Mouse (Mus musculus): ENCODE data around the gene Auts2.

The Auts2 gene

DNA sequence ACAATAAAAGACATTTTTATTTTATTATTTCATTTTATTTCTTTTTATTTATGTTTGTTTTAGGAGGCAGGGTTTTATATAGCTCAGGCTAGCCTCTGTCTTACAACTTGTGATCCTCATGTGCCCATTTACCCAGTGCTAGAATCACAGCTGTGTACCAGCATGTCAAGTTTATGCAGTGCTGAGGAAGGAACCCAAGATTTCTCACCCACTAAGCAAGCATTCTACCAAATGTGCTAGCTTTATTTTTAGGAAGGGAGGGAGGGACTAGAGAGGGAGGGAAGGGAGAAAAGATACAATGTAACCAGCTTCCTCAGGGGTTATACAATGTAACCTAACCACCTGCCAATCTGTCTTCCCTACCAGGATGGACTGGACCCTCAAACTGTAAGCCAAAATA, 1067.9 kb downstream of the Auts2 start:
- DNase-seq (ENCODE audit: low spot score in 2 of 2): no peak

DNA sequence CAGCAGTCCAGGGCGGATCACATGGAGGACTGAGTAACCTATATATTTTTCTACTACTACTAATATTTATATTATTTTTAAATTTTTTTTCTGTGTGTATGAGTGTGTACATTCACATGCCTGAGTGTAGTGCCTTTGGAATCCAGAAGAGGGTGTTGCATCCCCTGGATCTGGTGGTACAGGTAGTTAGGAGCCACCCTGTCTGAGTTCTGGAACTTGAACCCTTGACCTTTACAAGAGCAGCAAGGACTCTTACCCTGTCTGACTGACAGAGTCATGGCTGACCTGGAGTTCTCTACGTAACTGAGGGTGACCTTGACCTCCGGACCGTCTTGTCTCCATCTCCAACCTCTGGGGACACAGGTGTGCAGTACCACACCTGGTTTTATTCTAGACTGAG, 1074.5 kb downstream of the Auts2 start:
- DNase-seq (ENCODE audit: low spot score in 2 of 2): no peak

DNA sequence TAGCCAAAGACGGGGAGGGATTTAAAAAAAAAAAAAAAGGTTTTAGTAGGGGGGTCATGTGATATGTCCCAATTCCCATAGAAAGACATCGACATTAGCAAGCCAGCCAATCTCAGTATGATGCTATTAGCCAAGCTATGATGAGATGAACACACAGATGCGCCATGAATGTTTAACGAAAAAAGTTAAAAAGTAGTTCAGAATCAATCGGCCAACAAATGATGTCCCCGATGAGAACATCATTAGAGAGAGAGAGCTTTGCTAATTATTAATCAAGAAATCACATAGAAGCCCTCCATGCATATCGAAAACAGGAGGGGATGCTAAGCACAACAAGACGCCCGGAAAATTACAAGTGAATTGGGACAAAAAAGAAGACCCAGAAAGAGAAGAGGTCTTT, 1077.0 kb downstream of the Auts2 start:
- no peak for DNase-seq (ENCODE audit: low spot score in 2 of 2)

DNA sequence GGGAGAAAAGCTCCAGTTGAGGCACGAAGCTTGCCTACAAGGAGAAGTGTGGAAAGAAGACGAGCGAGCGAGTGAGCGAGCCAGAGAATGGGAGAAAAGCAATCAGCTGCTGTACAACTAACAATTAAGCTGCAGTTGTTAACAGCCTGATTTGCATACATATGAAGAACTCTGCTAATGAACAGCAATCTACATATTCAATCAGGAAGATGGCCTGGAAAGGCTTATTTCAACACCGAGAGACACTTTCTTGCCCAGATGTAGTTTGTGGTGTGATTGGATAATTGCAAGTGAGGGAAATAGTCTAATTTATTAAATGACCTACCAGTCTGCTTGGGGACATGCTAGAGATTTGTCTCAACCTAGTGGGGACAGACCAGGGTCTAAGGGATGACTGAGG, 1079.7 kb downstream of the Auts2 start:
- DNase-seq (ENCODE audit: low spot score in 2 of 2): no peak

DNA sequence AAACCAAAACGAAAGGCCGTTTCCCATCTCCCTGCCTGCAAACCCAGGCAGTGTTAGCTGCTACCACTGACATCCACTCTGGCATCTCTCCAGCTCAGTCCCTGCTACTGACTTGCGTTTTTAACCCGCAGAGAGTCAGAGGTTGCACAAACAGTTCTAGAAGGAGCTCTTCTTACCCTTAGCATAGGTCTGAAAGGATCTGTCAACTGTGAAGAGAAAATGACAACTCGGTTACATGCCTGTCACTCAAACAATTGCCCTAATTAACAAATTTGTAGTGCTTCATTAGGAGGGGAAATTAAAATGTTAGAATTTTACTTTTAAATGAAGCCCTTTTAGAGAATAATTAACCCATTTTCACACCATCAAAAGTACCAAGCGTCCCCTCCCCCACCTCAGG, 1083.2 kb downstream of the Auts2 start:
- no peak for DNase-seq (ENCODE audit: low spot score in 2 of 2)

DNA sequence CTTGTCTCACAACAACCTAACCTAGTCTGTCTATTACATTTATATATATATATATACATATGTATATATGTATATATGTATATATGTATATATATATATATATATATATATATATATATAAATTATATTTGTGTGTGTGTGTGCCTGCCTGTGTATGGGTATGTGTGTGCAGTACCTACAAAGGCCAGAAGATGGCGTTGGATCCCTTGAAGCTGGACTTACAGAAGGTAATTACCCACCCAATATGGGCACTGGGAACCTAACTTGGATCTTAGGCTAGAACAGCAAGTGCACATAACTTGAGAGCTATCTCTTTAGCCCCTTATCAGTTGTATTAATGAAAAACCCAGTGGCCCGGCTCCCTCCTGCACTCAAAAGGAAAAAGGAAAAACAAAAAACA, 1083.6 kb downstream of the Auts2 start:
- DNase-seq (ENCODE audit: low spot score in 2 of 2): no peak

DNA sequence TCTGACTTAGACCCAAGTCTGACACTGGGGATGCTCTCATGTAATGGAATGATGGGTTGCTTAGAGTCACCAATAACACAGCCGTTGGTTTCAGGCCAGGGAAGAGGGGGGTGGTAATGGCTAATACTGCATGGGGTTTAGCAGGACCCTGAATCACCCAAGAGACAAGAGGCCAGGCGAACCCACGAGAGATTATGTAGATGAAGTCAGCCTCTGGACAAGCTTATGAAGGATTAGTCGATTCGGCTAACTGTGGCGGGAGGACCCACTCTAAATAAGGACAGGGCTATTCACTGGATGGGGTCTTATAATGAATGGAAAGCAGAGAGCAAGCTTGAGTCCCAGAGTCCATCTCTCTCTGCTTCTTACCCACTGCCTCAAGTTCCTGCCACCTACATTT, 1084.4 kb downstream of the Auts2 start:
- DNase-seq (ENCODE audit: low spot score in 2 of 2): no peak

DNA sequence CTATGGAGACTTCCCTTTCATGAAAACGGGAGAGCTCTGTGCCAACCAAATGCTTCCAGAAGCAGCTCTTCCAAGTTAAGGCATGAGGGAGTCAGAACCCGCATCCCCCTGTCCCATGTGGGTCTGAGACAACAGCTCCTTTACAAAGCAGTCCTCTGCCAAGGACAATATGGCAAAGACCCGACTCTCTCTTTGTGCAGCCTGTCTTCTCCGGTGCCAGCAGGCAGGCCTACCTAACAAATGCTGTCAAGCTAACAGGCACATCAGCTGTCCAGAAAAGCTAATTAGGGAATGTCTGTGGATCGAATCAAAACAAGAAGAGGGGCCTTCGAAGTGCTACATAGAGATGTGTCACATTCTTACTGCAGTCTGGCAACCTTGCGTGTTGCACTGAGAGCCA, 1085.1 kb downstream of the Auts2 start:
- DNase-seq (ENCODE audit: low spot score in 2 of 2): no peak

DNA sequence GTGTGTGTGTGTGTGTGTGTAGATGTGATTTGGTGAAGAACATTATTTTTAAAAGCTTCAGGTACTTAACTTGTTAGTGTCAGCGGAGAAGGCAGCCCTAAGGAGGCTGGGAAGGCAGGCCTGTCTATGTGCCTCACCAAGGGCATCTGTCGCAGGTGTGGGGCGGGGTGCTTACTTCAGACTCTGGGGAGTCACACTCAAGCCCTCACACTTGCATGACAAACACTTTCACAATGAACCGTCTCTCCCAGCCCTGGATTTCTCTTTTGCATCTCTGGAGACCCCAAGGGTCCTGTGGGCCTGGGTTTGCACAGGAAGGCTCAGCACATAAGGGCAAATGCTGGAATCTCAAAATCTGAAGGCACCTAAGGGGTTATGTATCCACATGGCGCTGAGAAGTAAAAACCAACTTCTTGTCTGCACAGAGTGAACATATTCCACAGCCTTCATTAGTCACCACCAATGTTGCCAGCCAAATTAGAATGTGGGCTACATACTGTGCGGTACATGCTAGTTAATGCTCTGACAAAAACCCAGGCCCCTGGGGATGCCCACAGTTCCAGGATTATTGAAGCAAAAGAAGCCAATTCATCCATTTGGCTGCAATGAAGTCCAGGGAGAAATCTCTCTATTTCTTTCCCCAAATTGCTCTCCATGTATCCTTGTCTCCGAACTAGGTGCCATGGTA, 1093.8 kb downstream of the Auts2 start:
- DNase-seq (ENCODE audit: low spot score in 2 of 2): no peak

DNA sequence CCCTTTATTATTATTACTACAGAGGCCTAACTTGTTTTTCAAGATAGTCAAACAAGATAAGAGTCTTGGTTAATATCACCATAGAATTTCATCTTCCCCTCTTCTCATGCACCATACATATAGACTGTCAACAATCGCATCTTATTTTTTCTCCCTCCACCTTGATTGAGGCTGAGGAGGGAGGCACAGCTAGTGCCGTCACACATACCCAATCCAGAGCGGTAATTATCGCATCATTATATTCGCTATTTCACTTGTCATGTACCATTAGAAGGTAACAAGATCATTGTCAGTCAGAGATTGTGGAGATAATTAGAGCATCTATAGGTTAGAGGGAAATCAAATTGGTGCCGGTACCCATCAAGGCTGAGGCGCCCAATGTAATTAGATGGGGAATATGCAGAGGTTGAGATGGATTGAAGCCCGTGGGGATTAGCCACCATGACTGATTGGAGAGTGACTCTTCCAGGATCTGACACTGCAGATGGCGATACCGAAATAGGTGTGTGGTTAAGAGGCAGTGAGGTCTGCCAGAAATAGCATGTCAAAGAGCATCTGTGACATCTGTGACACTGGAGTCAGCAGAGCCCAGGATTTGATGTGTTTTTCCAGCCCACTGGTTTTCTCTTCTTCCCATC, 1107.8 kb downstream of the Auts2 start:
- DNase-seq (ENCODE audit: low spot score in 2 of 2): no peak

DNA sequence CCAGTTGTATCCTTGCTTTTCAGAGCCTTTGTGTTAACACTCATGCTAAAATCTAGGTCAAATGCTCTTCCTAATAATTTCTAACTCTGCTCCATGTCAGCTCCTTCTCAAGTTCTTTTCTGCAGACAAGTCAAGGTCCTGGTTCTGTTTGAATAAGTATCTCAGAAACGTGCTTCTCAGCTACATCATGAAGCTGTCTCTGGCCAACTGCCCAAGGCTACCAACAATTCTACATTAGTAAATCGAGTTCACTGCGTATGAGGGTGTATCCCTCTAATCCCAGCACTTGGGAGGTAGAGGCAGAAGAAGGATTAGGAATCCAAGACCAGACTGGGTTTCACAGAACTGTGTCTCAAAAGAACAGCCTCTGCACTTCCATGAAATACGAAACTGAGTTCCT, 1109.9 kb downstream of the Auts2 start:
- no peak for DNase-seq (ENCODE audit: low spot score in 2 of 2)

DNA sequence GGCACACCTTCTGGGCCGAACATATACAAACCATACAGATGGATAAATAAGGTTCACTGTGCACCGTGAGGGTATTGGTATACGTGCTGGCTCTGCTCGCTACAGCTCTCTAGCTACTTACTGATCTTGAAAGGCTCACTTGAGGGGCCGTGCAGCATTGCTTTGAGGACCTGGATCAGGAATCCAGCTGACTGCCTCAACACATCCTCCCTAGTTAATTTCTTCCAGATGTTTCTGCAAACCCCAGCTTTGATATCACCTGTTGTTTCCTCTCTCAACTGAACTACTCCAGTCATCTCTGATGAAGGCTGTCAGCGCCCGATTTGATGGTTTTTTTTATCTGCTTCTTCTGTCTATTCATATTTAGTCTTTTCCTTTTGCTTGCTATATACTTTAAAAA, 1111.2 kb downstream of the Auts2 start:
- DNase-seq (ENCODE audit: low spot score in 2 of 2): no peak

DNA sequence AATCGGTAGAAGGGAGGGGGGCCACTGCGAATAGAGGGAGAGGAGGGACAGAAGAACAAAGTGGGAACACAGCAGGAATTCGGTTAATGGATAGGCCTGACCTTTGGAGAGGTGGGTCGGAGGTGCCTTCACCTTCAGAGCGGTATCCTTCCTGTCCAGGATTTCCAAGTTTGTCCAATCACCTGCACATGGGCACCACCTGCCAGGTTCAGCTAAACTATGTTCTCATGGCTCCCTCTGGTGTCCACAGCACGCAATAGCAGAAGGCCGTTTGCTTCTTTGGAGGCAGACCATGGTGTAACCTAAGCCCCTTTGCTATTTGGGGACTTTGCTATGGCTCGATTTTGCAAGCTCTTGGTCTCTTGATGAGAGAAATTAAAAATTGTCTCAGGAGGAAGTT, 1113.0 kb downstream of the Auts2 start:
- DNase-seq (ENCODE audit: low spot score in 2 of 2): peak; percentile 39 to 48

DNA sequence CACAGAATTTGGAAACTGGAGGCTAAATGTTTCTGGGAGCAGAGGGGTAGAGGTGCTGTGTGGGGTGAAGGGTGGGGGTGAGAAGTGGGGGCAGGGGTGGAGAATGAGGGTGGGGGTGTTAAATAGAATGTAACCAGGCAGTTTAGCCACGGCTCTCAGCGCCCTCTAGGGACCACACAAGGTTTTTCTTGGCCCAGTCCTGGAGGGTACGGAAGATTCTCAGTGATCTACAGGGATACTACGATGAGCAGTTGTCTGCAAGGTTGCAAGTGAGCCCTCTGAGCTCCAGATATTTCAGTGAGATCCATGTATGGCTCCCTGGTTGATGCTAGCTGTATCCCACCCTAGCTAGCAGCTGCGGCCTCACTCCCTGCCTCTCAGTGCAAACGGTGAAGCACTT, 1113.6 kb downstream of the Auts2 start:
- no peak for DNase-seq (ENCODE audit: low spot score in 2 of 2)

DNA sequence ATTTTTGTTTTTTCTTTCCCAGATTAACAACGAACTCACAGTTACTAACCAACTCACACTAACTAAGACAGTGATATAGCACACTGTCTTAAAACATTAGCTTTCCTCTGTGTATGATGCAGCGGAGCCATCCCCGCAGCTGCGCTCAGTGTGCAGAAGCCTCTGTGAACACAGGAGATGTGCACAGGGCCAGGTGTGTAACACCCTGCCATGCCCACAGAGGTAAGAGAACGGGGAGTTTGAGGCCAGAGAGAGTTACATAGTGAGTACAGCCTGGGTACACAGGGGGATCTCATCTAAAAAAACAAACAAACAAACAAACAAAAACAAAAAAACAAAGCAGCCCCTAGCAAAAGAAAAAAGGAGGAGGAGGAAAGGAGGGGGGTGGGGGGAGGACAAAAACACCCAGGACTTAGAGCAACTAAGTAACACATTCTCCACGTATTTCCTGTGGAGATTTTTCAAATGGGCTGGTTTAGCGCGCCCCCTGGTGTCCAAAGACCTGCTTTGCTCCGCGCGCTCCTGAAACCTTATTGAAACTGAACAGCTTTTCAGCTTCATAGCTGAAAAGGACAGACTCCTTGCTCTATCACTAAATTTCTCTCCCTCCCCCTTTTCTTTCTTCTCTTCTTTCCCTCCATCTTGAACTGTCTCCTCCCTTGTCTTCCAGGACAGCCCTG, 1115.3 kb downstream of the Auts2 start:
- peak; percentile 77 to 82 for DNase-seq (ENCODE audit: low spot score in 2 of 2)

DNA sequence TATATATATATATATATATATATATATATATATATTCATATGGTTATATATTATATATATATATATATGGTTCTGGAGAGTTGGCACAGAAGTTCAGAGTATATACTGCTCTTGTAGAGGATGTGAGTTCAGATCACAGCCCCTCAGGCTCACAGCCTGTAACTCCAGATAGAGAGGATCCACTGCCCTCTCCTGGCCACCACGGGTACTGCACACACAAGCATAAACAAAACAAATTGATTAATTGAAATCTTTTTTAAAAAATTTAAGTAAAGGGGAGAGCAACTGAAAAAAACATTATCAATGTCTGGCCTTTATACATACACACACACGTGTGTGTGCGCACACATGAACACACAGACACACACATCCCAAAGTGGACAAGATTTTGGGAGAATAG, 1120.4 kb downstream of the Auts2 start:
- no peak for DNase-seq (ENCODE audit: low spot score in 2 of 2)

DNA sequence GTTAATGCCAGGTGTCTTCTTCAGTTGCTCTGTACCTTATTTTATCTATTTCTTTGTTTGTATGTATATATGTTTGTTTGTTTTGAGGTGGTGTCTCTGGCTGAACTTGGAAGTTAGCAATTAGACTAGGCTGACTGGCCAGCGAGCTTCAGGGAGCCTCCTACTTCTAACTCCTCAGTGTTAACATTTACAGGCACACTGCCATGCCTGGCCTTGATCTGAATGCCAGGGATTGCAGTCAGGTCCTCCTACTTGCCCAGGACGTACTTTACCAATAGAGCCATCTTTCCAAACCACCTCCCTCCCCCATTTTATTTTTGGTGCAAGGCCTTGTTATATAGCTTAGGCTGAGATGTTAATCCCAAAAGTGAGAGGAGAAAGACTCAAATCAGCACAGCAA, 1122.7 kb downstream of the Auts2 start:
- DNase-seq (ENCODE audit: low spot score in 2 of 2): no peak

DNA sequence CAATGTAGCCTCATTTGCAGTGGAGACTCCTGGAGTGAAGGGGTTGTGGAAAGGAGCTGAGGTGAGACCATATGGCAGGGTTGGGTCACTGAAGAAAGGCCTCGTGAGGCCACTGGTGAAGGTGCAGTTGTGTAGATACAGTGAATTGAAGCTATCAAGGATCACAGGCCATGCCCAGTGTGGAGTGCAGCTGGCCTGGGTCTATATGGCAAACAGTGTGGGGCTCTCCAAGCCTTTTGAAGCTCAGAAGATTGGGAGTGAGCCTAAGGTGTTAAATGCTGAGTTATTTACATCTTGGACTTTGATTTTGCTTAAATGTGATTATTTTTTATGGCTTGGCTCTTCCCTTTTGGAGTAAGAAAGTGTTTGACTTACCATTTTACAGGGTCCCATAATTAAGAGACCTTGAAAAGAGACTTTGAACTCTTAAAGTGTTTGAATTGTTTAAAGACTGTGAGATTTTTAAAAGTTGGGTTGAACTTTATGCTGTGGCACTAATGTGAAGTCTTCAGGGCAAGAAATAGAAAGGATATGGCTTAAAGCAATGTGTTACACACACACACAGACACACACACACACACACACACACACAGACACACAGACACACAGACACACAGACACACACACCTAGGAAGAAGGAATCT, 1127.1 kb downstream of the Auts2 start:
- DNase-seq (ENCODE audit: low spot score in 2 of 2): no peak

DNA sequence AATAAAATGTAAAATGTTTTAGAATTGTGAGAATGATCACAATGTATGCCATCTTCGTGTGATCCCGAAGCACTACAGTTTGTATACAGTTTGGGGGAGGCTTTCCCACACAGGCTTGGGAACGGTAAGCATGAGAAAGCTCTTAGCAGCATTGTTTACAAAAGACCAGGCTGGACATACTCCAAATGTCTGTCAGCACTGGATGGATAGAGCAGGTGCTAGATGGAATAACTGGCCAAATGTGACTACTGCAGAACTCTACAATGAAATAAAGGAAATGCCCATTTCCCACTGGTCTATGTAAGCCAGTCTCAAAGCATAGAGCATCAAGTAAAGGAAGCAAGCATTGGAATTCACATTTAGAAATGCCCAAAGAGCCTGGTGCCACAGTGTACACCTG, 1144.9 kb downstream of the Auts2 start:
- DNase-seq (ENCODE audit: low spot score in 2 of 2): no peak

DNA sequence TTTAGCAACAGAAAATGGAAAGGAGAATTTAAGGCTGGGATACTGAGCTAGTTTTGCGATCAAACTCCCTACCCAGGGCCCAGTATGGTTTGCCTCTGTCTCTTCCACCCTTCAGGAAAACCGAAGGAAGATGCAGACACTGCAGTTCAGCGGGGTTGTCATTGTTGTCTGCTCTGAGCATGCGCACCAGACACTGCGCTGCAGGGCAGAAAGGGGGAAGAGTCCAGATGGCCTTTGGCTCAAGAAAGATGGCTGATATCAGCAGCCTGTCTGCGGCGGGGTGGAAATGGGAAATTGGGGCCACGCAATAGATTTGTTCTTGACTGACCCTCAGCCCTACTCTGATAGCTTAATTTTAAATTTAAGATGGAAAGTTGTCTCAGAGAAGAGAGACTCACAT, 1147.4 kb downstream of the Auts2 start:
- DNase-seq (ENCODE audit: low spot score in 2 of 2): no peak
